Comparison of ENCODE assay signal across 19 mouse cellular contexts in the genomic region with DNA sequence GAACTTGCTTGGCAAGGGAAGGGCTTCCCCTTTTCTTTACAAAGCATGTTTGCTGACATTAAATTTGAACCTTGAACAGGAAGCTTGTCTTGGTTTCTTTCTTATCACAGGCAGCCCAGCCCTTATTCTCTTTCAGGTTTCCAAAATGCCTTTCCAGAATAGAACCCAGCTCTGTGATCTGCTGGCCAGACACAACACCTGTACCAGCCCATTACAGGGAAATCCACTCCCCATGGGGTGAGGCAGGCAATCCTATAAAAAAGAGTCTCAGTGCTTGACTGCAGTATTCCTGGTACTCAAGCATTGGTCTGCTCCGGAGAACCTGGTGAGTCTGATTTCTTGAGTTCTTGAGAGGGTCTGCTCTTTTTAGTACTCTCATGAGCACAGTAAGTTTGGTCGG. TPM values are rescaled to one million over a fixed set of nuclear protein-coding genes. Genes with fewer than 3 reads are reported as not detected.
DNase-seq lines count a peak whose midpoint lies in the region; ATAC-seq and TF ChIP-seq lines count a peak whose summit lies in the region.
"Not testable (repeated sequence)": the region's sequence is repeated elsewhere in the genome, so short reads cannot be mapped to it uniquely, and the experiment has no call there.
"Had no signal": no experiment of that assay in that cellular context is flagged by ENCODE, and none has a peak within 500 bp of the region (broad histone marks: within the 10 kb centered on the region; RNA-seq: fewer than 3 reads in every experiment).

No protein-coding gene starts in this region.

- H3K36me3 ChIP-seq in intestine, embryonic 14.5 days (ENCODE audit: control insufficient read depth, insufficient read depth, low read length); intestine, postnatal 0 days (ENCODE audit: control insufficient read depth, insufficient read depth); midbrain, embryonic 11.5 days (ENCODE audit: control insufficient read depth, insufficient read depth, low read length); neural tube, embryonic 11.5 days (ENCODE audit: control insufficient read depth, insufficient read depth, low read length); stomach, embryonic 16.5 days (ENCODE audit: control insufficient read depth, insufficient read depth, low read length): not testable (repeated sequence)

- not testable (repeated sequence) for H3K9me3 ChIP-seq in intestine, embryonic 14.5 days (ENCODE audit: control insufficient read depth, low read length); intestine, postnatal 0 days (ENCODE audit: control insufficient read depth); midbrain, embryonic 11.5 days (ENCODE audit: control insufficient read depth, low read length); neural tube, embryonic 11.5 days (ENCODE audit: control insufficient read depth, low read length); stomach, embryonic 16.5 days (replicated peaks; ENCODE audit: control insufficient read depth, low read length)

- not testable (repeated sequence) for H3K4me2 ChIP-seq in intestine, embryonic 14.5 days (ENCODE audit: low read length); intestine, postnatal 0 days (replicated peaks; ENCODE audit: low read depth); midbrain, embryonic 11.5 days; neural tube, embryonic 11.5 days (ENCODE audit: low read depth); stomach, embryonic 16.5 days (ENCODE audit: low read depth, low read length)

- DNase-seq in heart, adult 11 months = peak; percentile 21
- not testable (repeated sequence) for DNase-seq in intestine, embryonic 14.5 days (ENCODE audit: low spot score); midbrain, embryonic 11.5 days (ENCODE audit: low spot score, missing footprints); neural tube, embryonic 11.5 days (ENCODE audit: low spot score)

- H3K27ac ChIP-seq in intestine, embryonic 14.5 days (ENCODE audit: low read depth); intestine, postnatal 0 days (ENCODE audit: low read depth, low read length); midbrain, embryonic 11.5 days (ENCODE audit: low read depth, low read length); neural tube, embryonic 11.5 days (ENCODE audit: low read depth, low read length); stomach, embryonic 16.5 days (ENCODE audit: low read length): not testable (repeated sequence)

- not testable (repeated sequence) for TF ChIP-seq CTCF in intestine, postnatal 0 days (IDR thresholded peaks at IDR 0.05; ENCODE audit: low read depth)

- 89% methylated on average over 1 of the region's 2 CpGs for WGBS in intestine, embryonic 14.5 days
- 81% methylated on average over 1 of the region's 2 CpGs for WGBS in intestine, postnatal 0 days
- 93% methylated on average over 1 of the region's 2 CpGs for WGBS in midbrain, embryonic 11.5 days
- 89% methylated on average over 1 of the region's 2 CpGs for WGBS in neural tube, embryonic 11.5 days
- 91% methylated on average over 1 of the region's 2 CpGs for WGBS in stomach, embryonic 16.5 days

- ATAC-seq in intestine, embryonic 14.5 days (replicated peaks; ENCODE audit: low FRiP score, low TSS enrichment, low read depth) = peak; percentile 32; the same call in 1 of the 2 replicates
- peak; percentile 41 for ATAC-seq in intestine, postnatal 0 days
- 0 out of 2 replicates have a peak, but pooled peaks have one; percentile 20 for ATAC-seq in midbrain, embryonic 11.5 days (ENCODE audit: low FRiP score)
- 0 out of 2 replicates have a peak, but pooled peaks have one; percentile 17 for ATAC-seq in neural tube, embryonic 11.5 days (ENCODE audit: insufficient read depth, low FRiP score, low TSS enrichment)
- peak; percentile 61; the same call in 1 of the 2 replicates for ATAC-seq in stomach, embryonic 16.5 days (ENCODE audit: insufficient read depth, low FRiP score)

- not testable (repeated sequence) for H3K4me1 ChIP-seq in intestine, embryonic 14.5 days (replicated peaks; ENCODE audit: control insufficient read depth, insufficient read depth, low read length); intestine, postnatal 0 days (replicated peaks; ENCODE audit: control insufficient read depth, insufficient read depth, low read length); midbrain, embryonic 11.5 days (ENCODE audit: control insufficient read depth, insufficient read depth, low read length); neural tube, embryonic 11.5 days (ENCODE audit: control insufficient read depth, insufficient read depth, low read length); stomach, embryonic 16.5 days (ENCODE audit: control insufficient read depth, insufficient read depth, low read length)

- not testable (repeated sequence) for H3K4me3 ChIP-seq in intestine, embryonic 14.5 days (ENCODE audit: low read depth, low read length); intestine, postnatal 0 days (ENCODE audit: low read depth, low read length); midbrain, embryonic 11.5 days (ENCODE audit: low read depth, low read length); neural tube, embryonic 11.5 days (ENCODE audit: low read depth, low read length); stomach, embryonic 16.5 days (replicated peaks; ENCODE audit: low read length)

- H3K27me3 ChIP-seq in intestine, embryonic 14.5 days (replicated peaks; ENCODE audit: control insufficient read depth, insufficient read depth, low read length); intestine, postnatal 0 days (replicated peaks; ENCODE audit: control insufficient read depth, insufficient read depth, low read length); midbrain, embryonic 11.5 days (ENCODE audit: control insufficient read depth, insufficient read depth, low read length); neural tube, embryonic 11.5 days (ENCODE audit: control insufficient read depth, insufficient read depth, low read length); stomach, embryonic 16.5 days (ENCODE audit: control insufficient read depth, insufficient read depth, low read length): not testable (repeated sequence)

- H3K9ac ChIP-seq in intestine, embryonic 14.5 days (ENCODE audit: low read length); intestine, postnatal 0 days (ENCODE audit: low read depth, low read length); midbrain, embryonic 11.5 days (ENCODE audit: low read length); neural tube, embryonic 11.5 days (ENCODE audit: low read length); stomach, embryonic 16.5 days (ENCODE audit: low read length): not testable (repeated sequence)

RNA-seq across cellular contexts. Expression of gene Sprr2a2, which starts 34.7 kb away (rescaled TPM):
- polyA plus RNA-seq in intestine, embryonic 14.5 days (2014; fragmentation: Nextera tagmentation; extraction: Ambion mirVana) = 30.5 and 45.1 TPM in 2 replicates
- 810 and 957 TPM in 2 replicates for polyA plus RNA-seq in intestine, postnatal 0 days (2015; fragmentation: Nextera tagmentation; extraction: Ambion mirVana)
- not detected in 2 replicates for polyA plus RNA-seq in midbrain, embryonic 11.5 days (2014; fragmentation: Nextera tagmentation; extraction: Ambion mirVana)
- 0.89 and 2.5 TPM in 2 replicates for polyA plus RNA-seq in neural tube, embryonic 11.5 days (2014; fragmentation: Nextera tagmentation; extraction: Ambion mirVana)
- polyA plus RNA-seq in stomach, embryonic 16.5 days (2015; fragmentation: Nextera tagmentation; extraction: Ambion mirVana) = 2,249 and 3,769 TPM in 2 replicates
- polyA plus RNA-seq: CD4-positive, CD25-positive, alpha-beta regulatory T cell, adult 4 months; embryonic facial prominence, embryonic 10.5 days; embryonic facial prominence, embryonic 13.5 days; forebrain, embryonic 12.5 days; forebrain, embryonic 16.5 days; hindbrain, embryonic 14.5 days; hindbrain, postnatal 0 days had no signal

RNA-seq across cellular contexts. Expression of gene Sprr2a3, which starts 34.8 kb away (rescaled TPM):
- polyA plus RNA-seq in intestine, embryonic 14.5 days (2014; fragmentation: Nextera tagmentation; extraction: Ambion mirVana) = 3.8 and 6.4 TPM in 2 replicates
- 38.8 and 45.1 TPM in 2 replicates for polyA plus RNA-seq in intestine, postnatal 0 days (2015; fragmentation: Nextera tagmentation; extraction: Ambion mirVana)
- polyA plus RNA-seq in midbrain, embryonic 11.5 days (2014; fragmentation: Nextera tagmentation; extraction: Ambion mirVana) = not detected in 2 replicates
- polyA plus RNA-seq in neural tube, embryonic 11.5 days (2014; fragmentation: Nextera tagmentation; extraction: Ambion mirVana) = not detected in 2 replicates
- polyA plus RNA-seq in stomach, embryonic 16.5 days (2015; fragmentation: Nextera tagmentation; extraction: Ambion mirVana) = 142 and 237 TPM in 2 replicates
- polyA plus RNA-seq: adrenal gland, adult 2 months; CD4-positive, CD25-positive, alpha-beta regulatory T cell, adult 4 months; cortical plate, adult 2 months; embryonic facial prominence, embryonic 10.5 days; embryonic facial prominence, embryonic 13.5 days; erythroblast, embryonic 14.5 days; forebrain, embryonic 12.5 days; forebrain, embryonic 16.5 days; heart, embryonic 11.5 days; heart, embryonic 14.5 days; hindbrain, embryonic 11.5 days; hindbrain, embryonic 14.5 days; hindbrain, postnatal 0 days had no signal

RNA-seq across cellular contexts. Expression of gene Sprr2a1, which starts 34.9 kb away (rescaled TPM):
- 0.66 and 0.74 TPM in 2 replicates for polyA plus RNA-seq in intestine, embryonic 14.5 days (2014; fragmentation: Nextera tagmentation; extraction: Ambion mirVana)
- 13.2 and 13.6 TPM in 2 replicates for polyA plus RNA-seq in intestine, postnatal 0 days (2015; fragmentation: Nextera tagmentation; extraction: Ambion mirVana)
- polyA plus RNA-seq in midbrain, embryonic 11.5 days (2014; fragmentation: Nextera tagmentation; extraction: Ambion mirVana) = not detected in 2 replicates
- not detected in 2 replicates for polyA plus RNA-seq in neural tube, embryonic 11.5 days (2014; fragmentation: Nextera tagmentation; extraction: Ambion mirVana)
- 33.7 and 51.7 TPM in 2 replicates for polyA plus RNA-seq in stomach, embryonic 16.5 days (2015; fragmentation: Nextera tagmentation; extraction: Ambion mirVana)
- polyA plus RNA-seq: adrenal gland, adult 2 months; CD4-positive, CD25-positive, alpha-beta regulatory T cell, adult 4 months; cortical plate, adult 2 months; embryonic facial prominence, embryonic 10.5 days; embryonic facial prominence, embryonic 13.5 days; erythroblast, embryonic 14.5 days; forebrain, embryonic 12.5 days; forebrain, embryonic 16.5 days; heart, embryonic 11.5 days; heart, embryonic 14.5 days; hindbrain, embryonic 11.5 days; hindbrain, embryonic 14.5 days; hindbrain, postnatal 0 days had no signal
